Mouse (Mus musculus) erythroid progenitor cell, adult 5-6 weeks (primary cell): ENCODE results near the gene Sept12. TPM values are rescaled to one million over a fixed set of nuclear protein-coding genes. Genes with fewer than 3 reads are reported as not detected.
A peak's percentile ranks its signal among the peaks of the same experiment; 100 is the strongest.

Experiments used
- ATAC-seq: replicated peaks from 2 replicates; pipeline ENCODE4 v1.8.0; 2016; ENCODE audit warnings: moderate number of reproducible peaks, mild to moderate bottlenecking, moderate TSS enrichment, inconsistent platforms; ENCODE audit not compliant: poor library complexity, low FRiP score, severe bottlenecking
- total RNA-seq, 2 experiments: library from RNA; stranded (forward) in 1 of 2; stranded (reverse) in 1 of 2; fragments of 150-400 nt in 1 of 2; fragments of 186-747, 209-891 nt in 1 of 2; gene quantifications; 2 replicates each; pipeline versions ENCODE4 v1.2.3 to v1.2.4; 2015 to 2017; ENCODE audit warnings: low replicate concordance in 2 of 2

The Sept12 gene
- not detected in 2 replicates for total RNA-seq (2015; ENCODE audit: low replicate concordance)
- total RNA-seq (2017; ENCODE audit: low replicate concordance): 0.39 TPM in 1 of 2 replicates, not detected in the other

GRCm38 (mm10) chr16:4997553-4997952 is at the start of gene Sept12:
Sept12 (minus strand) TSS chr16:4997852.
- ATAC-seq: no peak

DNA sequence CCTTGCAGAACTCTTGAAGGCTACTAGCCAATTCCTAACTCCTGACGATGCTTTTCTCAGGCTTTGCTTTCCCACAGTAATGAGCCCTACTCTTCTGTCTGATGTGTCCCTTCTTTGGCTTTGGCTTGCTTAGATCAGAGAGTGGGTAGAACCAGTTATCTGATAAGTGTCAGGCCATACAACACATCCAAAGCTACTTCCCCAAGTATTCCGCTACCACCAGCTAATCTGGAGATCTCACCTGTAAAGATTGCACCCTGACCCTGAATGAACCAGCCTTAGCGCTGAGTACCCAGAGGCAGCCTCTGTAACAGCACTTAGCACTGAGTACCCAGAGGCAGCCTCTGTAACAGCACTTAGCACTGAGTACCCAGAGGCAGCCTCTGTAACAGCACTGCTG is 47.7 kb upstream of the Sept12 start:
- no peak for ATAC-seq

DNA sequence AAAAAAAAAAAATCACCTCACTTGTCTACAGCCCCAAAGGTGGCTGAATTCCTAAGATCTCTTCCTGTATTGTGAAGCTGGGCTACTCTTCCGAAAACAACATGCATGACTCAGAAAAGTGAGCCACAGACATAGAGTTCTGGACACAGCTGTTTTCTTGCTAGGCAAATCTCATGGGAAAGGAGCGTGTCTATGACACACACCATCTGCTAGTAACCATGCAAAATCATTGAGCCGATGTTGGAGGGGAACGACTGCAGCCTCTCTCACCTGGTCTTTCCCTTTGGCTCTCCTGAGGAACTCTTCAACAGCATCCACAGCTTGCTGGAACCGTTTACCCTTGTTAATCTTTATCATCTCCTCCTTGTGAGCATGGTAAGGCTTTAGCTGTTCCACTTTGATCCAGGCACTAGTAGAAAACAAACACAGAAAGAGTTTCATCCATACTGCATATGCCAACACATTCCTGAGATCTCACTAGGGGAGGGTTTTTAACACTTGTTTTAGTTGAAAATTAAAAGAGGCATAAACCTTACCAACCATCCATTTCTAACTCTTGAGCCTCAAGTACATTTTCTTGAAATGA is 39.1 kb upstream of the Sept12 start:
- no peak for ATAC-seq

GRCm38 (mm10) chr16:5035591-5035990 is 37.9 kb upstream of the Sept12 start:
- no peak for ATAC-seq

DNA sequence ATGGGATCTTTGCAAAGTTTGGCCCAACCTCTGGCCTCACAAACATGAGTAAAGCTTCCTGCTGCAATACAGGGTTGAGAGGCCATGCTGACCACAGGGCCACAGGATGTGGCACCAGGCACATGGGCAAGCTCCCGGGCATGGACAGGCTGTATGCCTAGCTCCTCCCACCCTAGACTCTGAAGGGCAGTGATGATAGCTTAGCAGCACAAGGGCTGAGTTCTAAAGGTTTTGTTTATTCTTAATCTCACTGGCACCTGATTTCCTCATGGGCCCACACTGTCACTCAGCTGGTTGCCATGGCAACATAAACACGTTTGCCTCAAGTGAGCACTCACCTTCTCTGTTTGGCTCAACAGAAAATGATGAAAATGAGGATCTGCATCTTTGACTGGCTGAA is 32.2 kb upstream of the Sept12 start:
- no peak for ATAC-seq

GRCm38 (mm10) chr16:5024021-5024420 is 26.4 kb upstream of the Sept12 start:
- ATAC-seq: no peak

DNA sequence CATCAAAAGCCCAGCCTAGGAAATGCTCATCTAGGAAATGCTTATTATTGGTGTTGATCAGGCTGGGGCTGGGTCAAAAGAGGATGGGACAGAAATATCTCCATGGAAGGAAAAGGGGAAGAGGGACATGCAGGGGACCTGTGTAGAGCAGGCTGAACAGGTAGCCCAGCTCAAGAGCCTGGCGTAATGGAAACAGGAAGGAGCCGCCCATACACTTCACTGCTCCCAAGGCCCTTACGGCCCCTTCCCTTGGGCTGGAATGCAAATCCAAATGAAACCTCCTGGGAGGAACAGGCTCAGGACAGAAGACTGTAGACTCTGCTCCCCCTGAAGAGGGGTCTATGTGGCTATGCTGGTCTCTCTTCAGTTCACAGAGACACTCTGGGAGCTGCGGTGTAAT is 16.9 kb upstream of the Sept12 start:
- ATAC-seq: no peak

DNA sequence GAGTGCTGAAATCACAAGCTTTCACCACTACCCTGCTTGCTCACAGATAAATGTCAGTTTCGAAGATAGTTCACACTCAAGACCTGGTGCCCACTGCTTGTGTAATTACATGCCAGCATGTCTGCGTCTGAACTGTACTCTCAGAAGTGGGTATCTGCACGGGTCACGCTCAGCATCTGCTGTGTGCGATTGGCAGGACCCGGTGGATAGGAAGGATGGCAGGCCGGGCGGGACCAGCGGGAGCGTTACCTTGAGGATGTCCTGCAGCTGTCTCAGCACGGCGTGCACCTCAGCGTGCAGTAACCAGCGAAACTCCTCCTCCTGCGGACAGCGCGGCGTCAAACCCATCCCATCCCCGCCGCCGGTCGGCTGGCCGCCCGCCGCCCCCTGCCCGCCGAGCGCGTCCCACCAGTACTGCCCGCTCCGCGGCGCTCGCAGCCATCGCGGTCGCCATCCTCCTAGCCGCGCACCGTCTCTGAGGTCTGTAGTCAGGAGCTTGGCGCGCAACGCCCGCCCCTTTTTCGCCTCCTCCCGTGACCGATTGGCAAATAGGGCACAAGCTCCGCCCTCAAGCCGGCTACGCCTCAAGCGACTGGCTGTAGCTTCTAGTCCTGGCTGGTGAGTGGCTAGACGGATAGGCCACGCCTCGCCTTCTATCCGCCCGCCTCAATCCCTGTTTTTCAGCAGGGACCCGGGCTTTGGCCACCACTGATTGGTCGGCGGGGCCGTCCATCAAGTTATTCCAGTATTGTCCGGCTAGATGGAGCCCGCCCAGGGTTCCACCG is 15.6 kb upstream of the Sept12 start, which contains the start of gene Rogdi:
TSS of gene Rogdi (minus strand) at position 500 of the 785 bp plus-strand sequence.
- ATAC-seq: peak; percentile 98

DNA sequence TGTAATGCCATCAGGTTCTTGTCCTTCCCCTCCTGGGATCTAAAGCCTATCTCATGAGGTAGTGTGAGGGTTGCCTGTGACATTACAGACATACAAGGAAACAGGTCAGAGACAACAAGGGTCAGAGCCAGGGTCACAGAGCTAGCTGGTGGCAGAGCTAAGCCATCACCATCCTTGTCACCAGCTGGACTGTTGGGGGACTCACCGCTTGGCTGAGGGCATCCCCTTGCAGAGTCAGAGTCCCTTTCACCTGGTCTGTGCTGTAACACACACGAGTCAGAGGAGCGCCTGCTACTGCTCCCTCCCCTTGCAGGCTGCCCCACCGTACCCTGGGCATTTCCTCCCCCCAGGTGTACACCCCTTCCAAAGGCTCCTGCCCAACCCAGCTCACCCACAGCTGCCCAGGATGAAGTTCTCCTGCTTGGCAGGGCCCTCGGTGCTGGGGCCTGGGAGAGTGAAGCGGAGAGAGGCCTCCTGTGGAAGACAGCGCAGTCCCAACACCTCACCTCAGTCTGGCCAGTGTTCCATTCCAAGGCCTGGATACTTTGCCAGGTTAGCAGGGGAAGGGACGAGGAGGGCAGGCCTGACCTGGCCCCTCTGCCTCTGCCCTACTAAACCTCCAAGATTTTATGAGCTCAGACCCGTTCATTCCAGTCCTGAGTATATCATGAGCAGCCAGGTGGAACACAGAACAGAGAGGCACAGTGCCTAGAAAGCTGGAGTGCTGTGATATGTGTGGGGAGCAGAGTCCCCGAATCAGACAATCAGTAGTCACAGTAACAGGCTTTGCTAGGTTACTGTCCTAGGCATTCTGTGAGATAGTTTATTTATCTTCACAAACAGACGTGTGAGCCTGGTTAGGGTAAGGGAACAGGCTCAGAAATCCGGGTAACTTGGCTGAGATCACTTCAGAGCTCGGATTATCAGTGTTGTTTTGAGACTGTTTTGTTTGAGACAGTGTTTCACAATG is 14.7 kb upstream of the Sept12 start:
- no peak for ATAC-seq

DNA sequence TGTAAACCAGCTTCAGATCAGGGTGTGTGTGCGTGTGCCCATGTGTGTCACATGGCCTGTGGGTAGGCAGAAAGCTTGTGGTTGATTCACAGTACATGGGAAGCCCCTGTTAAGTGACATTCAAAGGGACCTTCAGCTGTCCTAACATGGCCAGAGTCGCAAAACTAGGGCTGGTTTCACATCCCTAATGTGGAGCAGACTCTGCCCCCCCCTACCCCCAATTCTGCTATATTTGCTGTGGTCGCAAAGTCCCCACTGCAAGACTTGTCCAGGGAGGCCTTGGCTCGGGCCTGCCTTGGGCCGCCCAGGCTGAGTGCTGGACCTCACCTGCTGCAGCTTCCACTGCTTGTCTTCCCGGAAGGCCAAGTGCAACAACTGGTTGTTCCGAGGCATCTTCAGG is 13.6 kb upstream of the Sept12 start:
- no peak for ATAC-seq

DNA sequence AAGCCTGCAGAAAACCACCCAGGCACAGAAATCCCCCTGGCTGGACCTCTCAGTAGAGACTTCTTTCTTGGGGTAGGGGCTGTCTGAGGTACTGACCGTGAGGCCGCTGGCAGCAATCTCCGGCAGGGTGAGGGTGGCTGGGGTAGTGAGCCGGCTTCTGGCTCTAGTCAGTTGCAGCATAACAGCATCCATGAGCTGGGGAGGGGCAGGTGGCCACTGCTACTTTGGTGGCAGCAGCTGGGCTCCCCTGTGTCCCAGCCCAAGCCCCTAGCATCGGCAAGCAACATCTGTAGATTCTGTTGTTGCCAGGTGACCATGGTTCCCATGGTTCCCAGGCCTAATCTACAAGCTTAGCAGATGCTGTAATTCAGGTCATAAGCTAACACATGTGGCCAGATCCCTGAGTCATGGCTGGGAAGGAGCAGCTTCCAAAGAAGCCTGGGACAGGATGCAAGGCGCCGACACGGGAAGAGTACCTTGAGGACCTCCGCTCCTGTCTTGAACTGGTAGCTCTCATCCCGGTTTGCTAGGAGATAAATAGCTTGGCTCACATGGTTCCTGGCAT is 12.8 kb upstream of the Sept12 start:
- no peak for ATAC-seq

DNA sequence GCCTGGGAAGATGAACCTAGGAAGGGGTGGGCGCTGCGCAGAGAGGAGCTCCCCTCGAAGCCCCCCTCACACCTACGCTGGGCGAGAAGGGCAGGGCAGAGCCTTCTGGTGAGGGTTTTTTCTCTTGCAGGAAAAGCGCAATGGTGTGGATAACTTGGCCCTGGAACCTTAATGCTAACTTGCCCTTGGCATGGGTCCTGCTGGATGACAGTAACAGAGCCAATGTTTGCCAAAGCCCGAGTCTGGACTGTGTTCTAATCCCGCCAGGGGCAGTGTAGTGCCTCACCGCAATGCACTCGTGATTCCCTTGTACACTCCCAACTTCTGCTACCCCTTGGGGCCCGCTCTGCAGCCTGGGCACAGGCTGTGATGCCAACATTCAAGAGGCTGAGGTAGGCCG is 10.4 kb upstream of the Sept12 start:
- no peak for ATAC-seq

DNA sequence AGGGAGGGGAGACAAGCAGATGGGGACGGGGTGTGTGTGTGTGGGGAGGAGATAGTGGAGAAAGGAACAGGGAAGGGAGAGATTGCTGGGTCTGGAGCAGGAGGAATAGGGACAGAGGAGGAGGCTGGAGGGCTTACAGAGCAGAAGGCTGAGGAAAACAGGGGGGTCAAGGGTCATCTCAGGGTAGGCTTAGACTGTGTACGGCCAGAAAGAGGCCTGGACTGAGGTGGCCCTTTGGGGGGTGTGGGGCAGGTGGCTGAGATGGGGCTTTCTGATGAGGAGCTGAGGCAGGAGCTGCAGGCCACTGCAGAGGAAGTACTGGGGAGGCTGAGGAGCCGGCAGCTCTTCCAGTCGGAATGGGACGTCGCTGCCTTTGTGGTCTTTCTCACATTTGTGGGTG is 9.8 kb upstream of the Sept12 start:
- ATAC-seq: no peak

GRCm38 (mm10) chr16:5007067-5007466 is 9.4 kb upstream of the Sept12 start, which contains the start of gene Smim22:
Smim22 (plus strand) TSS chr16:5007288.
- ATAC-seq: no peak

DNA sequence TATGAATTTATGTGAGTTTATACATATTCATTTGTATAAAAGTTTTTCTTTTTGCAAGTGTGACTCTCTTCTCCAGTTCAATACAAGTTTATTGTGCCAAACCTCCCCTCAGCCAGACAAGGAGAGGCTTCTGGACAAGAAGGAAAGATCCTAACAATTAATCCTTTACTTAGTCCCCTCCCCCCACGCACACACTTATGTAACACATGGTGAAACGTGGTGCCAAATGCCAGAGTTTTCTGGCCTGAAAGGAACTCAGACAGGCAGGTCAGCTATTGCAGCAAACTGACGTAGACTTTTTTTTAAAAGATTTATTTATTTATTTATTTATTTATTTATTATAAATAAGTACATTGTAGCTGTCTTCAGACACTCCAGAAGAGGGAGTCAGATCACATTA is 3.0 kb upstream of the Sept12 start:
- no peak for ATAC-seq

- ATAC-seq: no peak
Observed at GRCm38 (mm10) chr16:4998984-4999383, 1.3 kb upstream of the Sept12 start.

GRCm38 (mm10) chr16:4993276-4993675 is 4.4 kb downstream of the Sept12 start:
- ATAC-seq: no peak

DNA sequence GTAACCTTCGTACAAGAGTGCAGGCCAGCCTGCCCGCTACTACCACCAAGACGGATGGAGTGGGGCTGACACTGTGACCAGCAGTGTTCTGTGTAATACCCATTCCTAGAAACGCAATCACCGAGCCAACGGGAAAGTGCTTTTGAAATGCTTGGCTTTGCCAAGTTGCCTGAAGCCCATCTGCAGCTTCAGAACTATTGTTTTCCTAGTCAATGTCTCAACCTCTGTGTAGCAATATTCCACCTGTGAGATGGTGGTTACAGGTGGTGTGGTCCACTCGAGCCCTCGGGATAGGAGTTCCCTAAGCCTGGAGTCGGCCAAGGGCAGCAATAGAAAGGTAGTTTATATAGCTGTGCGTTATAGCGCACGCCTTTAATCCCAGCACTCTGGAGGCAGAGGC is 12.9 kb downstream of the Sept12 start:
- no peak for ATAC-seq

DNA sequence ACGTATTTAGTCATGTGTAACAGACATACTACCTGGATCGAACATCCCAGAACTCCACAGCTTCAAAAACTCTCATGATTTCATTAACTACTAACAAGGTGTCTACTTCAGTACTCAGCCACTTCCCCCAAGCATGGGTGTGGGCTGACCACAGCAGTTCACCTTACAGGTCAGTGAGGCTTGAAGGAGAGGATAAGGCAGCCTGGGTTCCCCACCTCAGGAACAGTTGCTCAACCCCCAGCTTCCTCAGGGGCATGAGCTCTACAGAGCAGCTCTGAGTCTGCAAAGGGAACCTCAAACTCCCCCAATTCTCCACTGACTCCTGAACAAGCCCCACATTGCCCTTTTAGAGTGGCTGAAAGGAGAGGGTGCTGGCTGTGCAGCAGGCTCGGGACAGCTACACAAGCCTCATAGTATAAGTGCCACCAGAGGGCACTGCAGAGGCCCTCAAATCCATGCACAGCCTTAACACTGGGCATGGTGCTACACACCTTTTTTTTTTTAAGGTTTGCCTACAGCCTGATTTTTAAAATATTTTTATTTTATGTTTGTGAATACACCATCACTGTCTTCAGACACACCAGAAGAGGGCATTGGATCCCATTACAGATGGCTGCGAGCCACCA is 17.8 kb downstream of the Sept12 start:
- no peak for ATAC-seq
